Mouse (Mus musculus) kidney, postnatal 10 days (tissue): ENCODE measurements around the gene Olfr558.

Experiments used
- DNase-seq: peaks from one replicate; pipeline ENCODE4 v3.0.0; 2021; ENCODE audit warnings: mixed read lengths

The Olfr558 gene

DNA sequence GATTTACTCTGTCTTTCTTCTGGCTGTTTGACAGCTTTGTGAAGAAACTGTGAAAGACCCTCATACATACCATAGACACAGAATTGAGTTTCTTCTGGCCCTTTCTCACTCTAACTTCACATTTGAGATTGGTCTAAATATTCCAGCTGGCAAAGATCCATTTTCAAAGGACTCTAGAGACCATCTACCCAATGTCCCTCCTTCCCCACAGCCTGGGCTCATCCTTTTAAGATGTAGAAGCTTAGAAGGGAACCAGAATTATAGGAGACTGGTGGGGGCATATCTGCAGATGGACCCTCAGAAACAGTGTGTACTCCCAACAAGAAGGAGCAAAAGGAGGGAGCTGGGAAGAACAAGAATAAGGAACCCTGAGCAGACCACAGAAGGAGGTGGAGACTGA, at the start of gene Olfr558:
Olfr558 (plus strand) TSS at position 301 of the 400 bp plus-strand sequence.
- DNase-seq: no peak

GRCm38 (mm10) chr7:102658523-102658922, 43.5 kb upstream of the Olfr558 start, which contains the start of gene Olfr555:
Olfr555 (plus strand) TSS chr7:102658823.
- DNase-seq: no peak

DNA sequence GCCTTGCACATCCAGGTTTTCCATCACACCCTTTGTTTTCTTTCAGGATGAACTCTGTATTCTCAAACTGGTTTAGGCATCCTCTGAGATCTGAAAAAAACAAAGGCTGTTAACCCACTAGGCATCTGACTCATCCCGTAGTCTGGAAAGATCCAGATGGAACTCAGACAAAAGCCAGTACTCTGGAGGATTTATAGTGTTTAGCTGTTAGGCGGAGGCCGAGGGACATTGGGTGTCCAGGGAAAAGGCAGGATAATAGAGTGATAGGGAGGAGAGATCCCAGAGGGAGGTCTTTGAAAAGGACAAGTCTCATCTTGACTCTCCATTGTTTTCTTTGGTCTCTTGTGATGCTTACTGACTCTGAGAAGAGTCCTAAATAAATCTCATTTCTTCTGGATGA, 37.4 kb upstream of the Olfr558 start, which contains the start of gene Olfr556:
Olfr556 (plus strand) TSS at position 301 of the 400 bp plus-strand sequence.
- DNase-seq: no peak

- DNase-seq: no peak
Observed at GRCm38 (mm10) chr7:102665378-102665777, 36.6 kb upstream of the Olfr558 start.

GRCm38 (mm10) chr7:102676225-102676624, 25.8 kb upstream of the Olfr558 start:
- DNase-seq: no peak

GRCm38 (mm10) chr7:102681916-102682315, 20.1 kb upstream of the Olfr558 start:
- no peak for DNase-seq

- DNase-seq: peak; percentile 94
Observed at GRCm38 (mm10) chr7:102686944-102687501, 15.0 kb upstream of the Olfr558 start, which contains the start of gene Trim68. Trim68 (minus strand) TSS chr7:102687327.

- peak; percentile 49 for DNase-seq
Observed at GRCm38 (mm10) chr7:102695358-102696125, 6.5 kb upstream of the Olfr558 start, which contains the start of gene Olfr557. Olfr557 (plus strand) TSS chr7:102695910.

- no peak for DNase-seq
Observed at GRCm38 (mm10) chr7:102698461-102698860, 3.6 kb upstream of the Olfr558 start.

- DNase-seq: no peak
Observed at GRCm38 (mm10) chr7:102718970-102719369, 17.0 kb downstream of the Olfr558 start, which contains the start of gene Olfr33. Olfr33 (minus strand) TSS chr7:102719070.

DNA sequence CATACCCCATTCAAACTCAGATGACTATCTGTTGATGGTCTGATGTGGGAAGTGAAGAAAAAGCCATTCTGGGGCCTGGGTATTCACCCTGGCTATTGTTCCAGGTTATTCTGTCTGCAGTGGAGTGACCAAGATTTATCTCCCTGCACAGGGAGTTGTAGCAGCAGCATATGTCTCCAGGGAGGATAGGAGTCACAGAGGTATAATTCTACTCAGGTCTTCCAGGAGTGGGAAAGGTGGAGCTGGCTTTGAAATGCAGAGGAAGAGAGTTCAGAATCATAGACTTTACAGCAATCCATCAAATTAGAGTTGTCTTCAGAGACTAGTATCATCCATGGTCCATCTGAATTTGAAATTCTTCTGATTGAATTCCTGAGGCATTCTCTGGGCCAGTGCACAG, 25.4 kb downstream of the Olfr558 start, which contains the start of gene Olfr559:
Olfr559 (minus strand) TSS at position 101 of the 400 bp plus-strand sequence.
- no peak for DNase-seq

DNA sequence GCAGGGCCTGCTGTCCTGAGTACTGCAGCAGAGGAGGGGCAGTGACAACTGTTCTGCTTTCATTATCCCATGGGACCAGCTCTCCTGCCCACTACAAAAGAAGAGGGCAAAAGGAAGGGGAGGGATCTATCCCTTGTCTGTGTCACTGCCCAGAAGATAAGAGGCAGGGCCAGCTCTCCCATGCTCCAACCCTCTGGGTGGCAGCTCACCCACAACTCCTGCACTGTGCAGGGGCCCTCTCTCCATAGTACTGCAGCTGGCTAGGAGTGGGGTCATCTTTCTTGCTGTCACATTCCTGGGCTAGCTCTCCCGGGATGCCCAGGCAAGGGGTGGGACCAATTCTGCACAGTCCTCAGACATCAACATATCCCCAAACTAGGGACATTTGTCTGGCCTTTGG, 31.8 kb downstream of the Olfr558 start:
- no peak for DNase-seq

- DNase-seq: no peak
Observed at GRCm38 (mm10) chr7:102737705-102738104, 35.7 kb downstream of the Olfr558 start.

DNA sequence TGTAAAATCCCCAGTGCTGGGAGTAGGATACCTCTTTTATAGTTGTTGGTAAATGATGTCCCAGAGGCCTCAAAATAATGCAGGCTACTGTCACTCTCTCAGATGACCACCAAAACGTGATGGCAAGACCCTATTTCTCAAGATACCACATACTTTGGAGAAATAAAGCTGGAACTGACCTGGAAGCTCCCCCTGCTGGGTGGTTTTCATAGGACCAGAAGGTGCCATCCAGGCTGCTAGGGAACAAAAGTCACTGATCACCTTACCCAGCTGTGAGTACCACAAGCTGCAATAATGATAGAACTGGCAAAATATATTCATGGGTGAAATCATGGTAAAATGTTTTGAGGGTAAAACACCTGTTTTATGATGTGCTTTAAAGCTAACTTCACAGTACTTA, 50.1 kb downstream of the Olfr558 start:
- DNase-seq: no peak

GRCm38 (mm10) chr7:102759266-102759665, 57.3 kb downstream of the Olfr558 start, which contains the start of the genes Olfr560 and Olfr78:
Olfr560 (minus strand) TSS chr7:102759366.
Olfr78 (minus strand) TSS chr7:102759471.
- DNase-seq: no peak
